Mouse (Mus musculus) heart, embryonic 16.5 days (tissue): ENCODE measurements around the gene Ttc12. TPM values are rescaled to one million over a fixed set of nuclear protein-coding genes. Genes with fewer than 3 reads are reported as not detected.

Experiments
- polyA plus RNA-seq: library from polyadenylated mRNA; unstranded; fragments of >200 nt; fragmentation: Nextera tagmentation; extraction: Ambion mirVana; gene quantifications from 2 replicates; pipeline ENCODE4 v1.2.1, GENCODE M21; 2015

The Ttc12 gene
- polyA plus RNA-seq, 1 experiment from 2014 or later = 3.0 TPM

Other genes starting within 250 kb of the Ttc12 start
- not detected in 2 replicates for gene Gm4894, start 235.7 kb downstream of the Ttc12 start, polyA plus RNA-seq
- gene Drd2, start 145.6 kb downstream of the Ttc12 start, polyA plus RNA-seq = 0.11 TPM in 2 replicates
- not detected in 2 replicates for gene Ankk1, start 59.2 kb downstream of the Ttc12 start, polyA plus RNA-seq